Mouse (Mus musculus): ENCODE results near the gene Gpx4.

The Gpx4 gene

GRCm38 (mm10) chr10:80071516-80071900, 24.5 kb downstream of the Gpx4 start:
- in situ Hi-C loops (cut with MboI, MseI), result loop anchor here (25.0 kb wide), 1 partner anchor 1484 kb away; the partner anchor contains the start of gene Syde1

GRCm38 (mm10) chr10:80072623-80073489, 25.9 kb downstream of the Gpx4 start:
- in situ Hi-C loops (cut with MboI, MseI), result loop anchor here (25.0 kb wide), 1 partner anchor 1486 kb away; the partner anchor contains the start of gene Syde1

GRCm38 (mm10) chr10:80074813-80075601, 28.0 kb downstream of the Gpx4 start:
- in situ Hi-C loops (cut with MboI, MseI), result loop anchor here (25.0 kb wide), 1 partner anchor 1488 kb away; the partner anchor contains the start of gene Syde1

GRCm38 (mm10) chr10:80075924-80076323, 29.0 kb downstream of the Gpx4 start:
- in situ Hi-C loops (cut with MboI, MseI), result no loop called here

GRCm38 (mm10) chr10:80076386-80076785, 29.4 kb downstream of the Gpx4 start:
- in situ Hi-C loops (cut with MboI, MseI), result no loop called here

- in situ Hi-C loops (cut with MboI, MseI), result no loop called here
Observed at GRCm38 (mm10) chr10:80077312-80077711, 30.3 kb downstream of the Gpx4 start.

- in situ Hi-C loops (cut with MboI, MseI), result no loop called here
Observed at GRCm38 (mm10) chr10:80078366-80078765, 31.4 kb downstream of the Gpx4 start.

- in situ Hi-C loops (cut with MboI, MseI), result no loop called here
Observed at GRCm38 (mm10) chr10:80080396-80081070, 33.6 kb downstream of the Gpx4 start.

GRCm38 (mm10) chr10:80081075-80081474, 34.1 kb downstream of the Gpx4 start:
- in situ Hi-C loops (cut with MboI, MseI), result no loop called here

GRCm38 (mm10) chr10:80084817-80085487, 38.0 kb downstream of the Gpx4 start:
- in situ Hi-C loops (cut with MboI, MseI), result no loop called here

- in situ Hi-C loops (cut with MboI, MseI), result no loop called here
Observed at GRCm38 (mm10) chr10:80086847-80087246, 39.9 kb downstream of the Gpx4 start.

GRCm38 (mm10) chr10:80087483-80087882, 40.5 kb downstream of the Gpx4 start:
- in situ Hi-C loops (cut with MboI, MseI), result no loop called here

GRCm38 (mm10) chr10:80089146-80089545, 42.2 kb downstream of the Gpx4 start:
- in situ Hi-C loops (cut with MboI, MseI), result no loop called here

- in situ Hi-C loops (cut with MboI, MseI), result no loop called here
Observed at GRCm38 (mm10) chr10:80091527-80091926, 44.6 kb downstream of the Gpx4 start.

- in situ Hi-C loops (cut with MboI, MseI), result no loop called here
Observed at GRCm38 (mm10) chr10:80092690-80093089, 45.7 kb downstream of the Gpx4 start.

- in situ Hi-C loops (cut with MboI, MseI), result no loop called here
Observed at GRCm38 (mm10) chr10:80094085-80094484, 47.1 kb downstream of the Gpx4 start.

GRCm38 (mm10) chr10:80094684-80095083, 47.7 kb downstream of the Gpx4 start:
- in situ Hi-C loops (cut with MboI, MseI), result no loop called here

- in situ Hi-C loops (cut with MboI, MseI), result no loop called here
Observed at GRCm38 (mm10) chr10:80095547-80095946, 48.6 kb downstream of the Gpx4 start.

- in situ Hi-C loops (cut with MboI, MseI), result no loop called here
Observed at GRCm38 (mm10) chr10:80097275-80097674, 50.3 kb downstream of the Gpx4 start.

- in situ Hi-C loops (cut with MboI, MseI), result no loop called here
Observed at GRCm38 (mm10) chr10:80098630-80099029, 51.7 kb downstream of the Gpx4 start.

- in situ Hi-C loops (cut with MboI, MseI), result no loop called here
Observed at GRCm38 (mm10) chr10:80100982-80101381, 54.0 kb downstream of the Gpx4 start.

Measured in regulatory T cell (primary cell).